ENCODE assay signal across 10 mouse cellular contexts in genomic region chr6:143035261-143035660, GRCm38 (mm10).
DNase-seq lines count a peak whose midpoint lies in the region; TF ChIP-seq lines count a peak whose summit lies in the region.
"Had no signal": no experiment of that assay in that cellular context is flagged by ENCODE, and none has a peak within 500 bp of the region (broad histone marks: within the 10 kb centered on the region; RNA-seq: fewer than 3 reads in every experiment).

No protein-coding gene starts in this region.

- DNase-seq in heart, adult 2 months = no peak
- no peak for DNase-seq in heart, postnatal 36 days
- DNase-seq in lung, postnatal 25 days (ENCODE audit: low spot score) = peak; percentile 19
- DNase-seq in lung, postnatal 14 days = no peak
- peak; percentile 46 for DNase-seq in induced T-regulatory cell, adult 2 months (ENCODE audit: low read depth)
- peak; percentile 60 for DNase-seq in thymus, postnatal 25 days
- DNase-seq in testis, postnatal 10 days (ENCODE audit: low spot score) = no peak
- DNase-seq in adrenal gland, postnatal 4 days (ENCODE audit: low spot score in 2 of 2) = no peak
- DNase-seq: heart, postnatal 4 days had no signal

- H3K79me2 ChIP-seq in heart, adult 2 months (replicated peaks; ENCODE audit: control insufficient read depth, insufficient read depth, low read length) = no peaks in the 10 kb centered on the region

- H3K27ac ChIP-seq in heart, adult 2 months = no peak overlapping the region
- H3K27ac ChIP-seq: limb, embryonic 10.5 days had no signal

- intact Hi-C loops in heart, adult 2 months (cut with DNase I) = loop anchor here (5.0 kb wide), 1 partner anchor 142 kb away; no protein-coding TSS in a partner anchor
- intact Hi-C loops in heart, postnatal 36 days (cut with DNase I) = loop anchor here (2.0 to 5.0 kb wide), 2 partner anchors 67 to 140 kb away; partner anchors contain the start of gene C2cd5

- H3K36me3 ChIP-seq in heart, adult 2 months (ENCODE audit: control insufficient read depth, insufficient read depth, low read length) = no peaks in the 10 kb centered on the region

- peak; percentile 61 for TF ChIP-seq CTCF in heart, adult 2 months (IDR thresholded peaks at IDR 0.05)

- TF ChIP-seq POLR2A in heart, adult 2 months (IDR thresholded peaks at IDR 0.05; ENCODE audit: insufficient read depth, low read depth, low read length) = no peak

- no peaks in the 10 kb centered on the region for H3K4me1 ChIP-seq in heart, adult 2 months (ENCODE audit: control insufficient read depth, insufficient read depth, low read length)
- H3K4me1 ChIP-seq: limb, embryonic 10.5 days had no signal

- H3K27me3 ChIP-seq in heart, adult 2 months (ENCODE audit: control insufficient read depth, insufficient read depth, low read length) = no peaks in the 10 kb centered on the region

- no peak overlapping the region for H3K9ac ChIP-seq in heart, adult 2 months (ENCODE audit: low read depth, low read length)

- H3K4me3 ChIP-seq in heart, adult 2 months = no peak overlapping the region
- H3K4me3 ChIP-seq: limb, embryonic 10.5 days had no signal

- no peak for TF ChIP-seq EP300 in heart, adult 2 months (IDR thresholded peaks at IDR 0.05; ENCODE audit: insufficient read depth, low read depth, low read length)

- WGBS in heart, adult 2 months = 36% methylated on average over 4 of the region's 4 CpGs

Comparison
In these comparisons a context has a peak if more than half of its experiments do, and no peak if none do; other contexts are left out.
1. DNase-seq: peak in lung, postnatal 25 days (single experiment), induced T-regulatory cell, adult 2 months (single experiment) and thymus, postnatal 25 days (single experiment); none in heart, adult 2 months (0 of 2), heart, postnatal 36 days (0 of 2), lung, postnatal 14 days (single experiment), testis, postnatal 10 days (single experiment) and adrenal gland, postnatal 4 days (0 of 2).